Mouse (Mus musculus) embryo, embryonic 11 days (tissue): ENCODE data around the gene Psip1.
A peak's percentile ranks its signal among the peaks of the same experiment; 100 is the strongest.
"Not testable (repeated sequence)": the region's sequence is repeated elsewhere in the genome, so short reads cannot be mapped to it uniquely, and the experiment has no call there.

Experiments
- DNase-seq: peaks from one replicate; pipeline ENCODE4 v3.0.0-alpha.2; 2015

Psip1 gene

DNA sequence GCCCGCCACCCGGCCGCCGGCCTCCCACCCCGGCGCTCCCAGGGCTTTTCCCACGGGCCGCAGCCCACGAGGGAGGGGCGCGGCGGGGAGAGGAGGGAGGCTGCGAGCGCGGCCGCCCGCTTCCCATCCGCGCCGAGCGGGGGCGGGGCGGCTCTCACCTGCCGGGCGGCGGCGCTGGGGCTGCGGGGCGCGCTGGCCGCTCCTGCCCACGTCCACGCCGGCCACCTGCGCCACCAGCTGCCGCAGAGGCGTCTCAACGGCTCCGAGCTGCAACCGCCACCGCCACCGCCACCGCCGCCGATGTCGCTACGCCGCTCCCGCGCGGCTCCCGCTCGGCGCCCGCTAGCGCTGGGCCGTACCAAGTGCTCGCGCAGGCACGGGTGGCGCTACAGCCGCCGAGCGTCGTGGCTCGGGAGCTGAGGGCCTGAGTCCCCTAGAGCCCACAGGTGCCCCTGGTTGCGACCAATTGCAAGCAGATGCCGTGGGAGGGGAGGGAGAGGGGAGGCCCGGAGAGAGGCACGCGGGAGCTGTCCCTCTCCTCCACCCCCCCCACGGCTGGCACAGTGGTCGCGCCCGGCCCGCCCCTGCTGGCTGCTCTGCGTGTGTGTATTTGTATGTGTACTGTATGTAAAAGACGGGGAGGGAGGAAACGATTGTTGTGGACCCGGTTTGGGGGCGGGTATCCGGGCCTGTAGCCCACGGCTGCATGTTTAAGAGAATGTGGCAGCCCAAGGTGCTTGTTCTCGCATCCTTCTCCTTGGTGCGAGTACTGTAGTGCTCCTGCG is at the start of gene Psip1:
Gene Psip1, minus strand, starts transcription at position 343 of the 785 bp plus-strand sequence.
- peak; percentile 94 for DNase-seq

- no peak for DNase-seq
Observed at GRCm38 (mm10) chr4:83534024-83534423, 47.8 kb upstream of the Psip1 start.

DNA sequence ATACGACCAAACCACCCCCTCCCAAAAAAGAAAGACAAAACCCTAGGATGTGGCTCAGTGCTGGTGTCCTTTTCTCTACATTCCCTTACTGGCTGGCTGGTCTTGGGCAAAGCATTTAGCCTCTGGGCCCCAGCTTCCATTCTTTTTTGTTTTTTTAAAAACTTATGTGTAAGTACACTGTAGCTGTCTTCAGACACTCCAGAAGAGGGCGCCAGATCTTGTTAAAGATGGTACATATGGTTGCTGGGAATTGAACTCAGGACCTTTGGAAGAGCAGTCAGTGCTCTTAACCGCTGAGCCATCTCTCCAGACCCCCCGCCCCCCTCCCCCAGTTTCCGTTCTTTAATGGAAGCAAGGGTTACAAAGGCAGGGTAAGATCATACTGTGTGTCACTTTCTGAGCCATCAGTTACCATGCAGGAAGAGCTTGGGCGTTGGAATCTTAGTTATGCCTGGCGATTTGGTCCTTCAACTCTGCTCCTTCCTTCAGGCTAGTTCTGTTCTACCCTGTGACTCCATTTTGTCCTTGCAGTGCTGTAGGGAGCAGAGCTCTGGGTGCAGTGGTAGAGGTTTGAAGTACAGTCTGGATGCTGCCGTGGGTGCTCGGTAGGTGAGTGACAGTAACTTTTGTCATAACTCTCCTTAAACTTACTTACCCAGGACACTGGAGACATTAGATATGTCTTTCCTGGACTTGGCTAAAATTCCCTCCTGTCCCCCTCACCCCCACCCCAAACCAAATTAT is 47.1 kb upstream of the Psip1 start:
- no peak for DNase-seq

DNA sequence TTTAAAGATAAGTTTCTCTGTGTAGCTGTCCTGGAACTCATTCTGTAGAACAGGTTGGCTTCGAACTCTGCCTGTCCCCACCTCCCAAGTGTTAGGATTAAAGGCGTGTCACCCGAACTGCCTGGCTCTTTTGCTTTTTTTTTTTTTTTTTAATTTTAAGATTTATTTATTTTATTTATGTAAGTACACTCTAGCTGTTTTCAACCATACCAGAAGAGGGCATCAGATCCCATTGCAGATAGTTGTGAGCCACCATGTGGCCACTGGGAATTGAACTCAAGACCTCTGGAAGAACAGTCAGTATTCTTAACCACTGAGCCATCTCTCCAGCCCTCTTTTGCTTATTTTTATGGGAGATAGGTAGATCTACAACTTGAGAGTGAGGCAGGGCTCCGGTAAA is 43.8 kb upstream of the Psip1 start:
- not testable (repeated sequence) for DNase-seq

DNA sequence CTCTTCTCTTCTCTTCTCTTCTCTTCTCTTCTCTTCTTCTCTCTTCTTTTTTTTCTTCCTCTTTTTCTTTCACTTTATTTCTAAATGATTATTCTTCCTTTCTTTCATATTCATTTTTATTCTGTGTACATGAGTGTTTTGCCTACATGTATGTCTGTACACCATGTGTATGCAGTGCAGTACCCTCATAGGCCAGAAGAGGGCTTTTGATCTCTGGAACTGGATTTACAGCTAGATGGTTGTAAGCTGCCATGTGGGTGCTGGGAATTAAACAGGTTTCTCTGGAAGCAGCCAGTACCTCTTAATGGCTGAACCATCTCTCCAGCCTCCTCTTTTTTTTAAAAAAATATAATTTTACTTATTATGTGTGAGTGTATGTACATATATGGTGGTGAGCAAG is 41.7 kb upstream of the Psip1 start:
- DNase-seq, result peak; percentile 29

GRCm38 (mm10) chr4:83526988-83527334 is 40.7 kb upstream of the Psip1 start:
- no peak for DNase-seq

DNA sequence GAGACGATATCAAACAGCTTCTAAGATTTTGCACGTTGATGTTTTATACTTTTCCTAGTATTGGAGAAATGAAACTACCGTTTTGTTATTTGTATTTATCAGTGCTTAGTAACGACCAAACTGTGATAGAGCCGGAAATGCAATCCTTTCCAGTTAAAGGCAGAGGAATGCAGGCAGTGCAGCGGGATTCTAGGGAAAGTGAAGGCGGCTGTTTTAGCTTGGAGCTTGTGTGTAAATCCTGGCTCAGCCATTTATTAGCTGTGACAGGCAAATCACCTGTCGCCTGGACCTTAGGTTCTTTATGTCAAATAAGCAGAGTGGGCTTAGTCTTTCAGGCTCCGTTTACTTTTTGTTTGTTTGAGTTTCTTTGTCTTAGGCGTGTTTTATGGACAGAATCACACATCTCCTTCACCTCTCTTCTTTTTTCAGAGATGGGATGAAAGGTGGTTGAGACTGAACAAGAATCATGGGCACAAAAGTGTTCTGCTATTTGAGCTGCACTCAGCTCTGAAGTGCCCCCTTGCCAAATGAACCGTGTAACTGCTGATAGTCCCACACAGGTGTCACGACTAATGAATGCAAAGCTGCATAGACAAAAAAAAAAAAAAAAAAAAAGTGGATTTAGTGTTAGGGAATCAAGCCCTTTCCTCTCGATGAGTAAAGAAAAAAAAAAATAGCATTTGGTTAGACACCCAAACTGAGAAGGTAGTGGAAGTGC is 40.2 kb upstream of the Psip1 start:
- DNase-seq, result peak; percentile 56

GRCm38 (mm10) chr4:83525690-83526055 is 39.4 kb upstream of the Psip1 start:
- peak; percentile 74 for DNase-seq

- DNase-seq, result peak; percentile 99
Observed at GRCm38 (mm10) chr4:83524843-83525689, 38.8 kb upstream of the Psip1 start, which contains the start of gene Ccdc171. Gene Ccdc171, plus strand, starts transcription at chr4:83525545.

DNA sequence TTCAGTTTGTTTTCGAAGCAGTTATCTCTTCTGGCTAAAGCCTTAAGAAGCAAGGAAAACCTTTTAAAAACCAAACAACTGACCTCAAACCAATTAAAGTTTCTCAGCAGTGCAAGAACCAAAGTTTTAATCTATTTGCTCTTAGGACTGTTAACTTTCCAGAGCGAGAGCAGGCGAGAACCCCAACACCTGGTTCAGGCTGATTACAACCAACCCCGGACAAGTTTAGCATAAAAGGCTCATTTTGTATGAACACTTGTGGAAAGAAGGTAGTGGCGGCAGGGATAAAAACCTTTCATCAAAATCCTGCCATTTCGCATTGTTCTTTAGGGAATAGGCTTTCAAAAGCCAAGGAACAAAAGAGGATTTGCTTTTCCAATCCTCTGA is 38.2 kb upstream of the Psip1 start:
- no peak for DNase-seq

DNA sequence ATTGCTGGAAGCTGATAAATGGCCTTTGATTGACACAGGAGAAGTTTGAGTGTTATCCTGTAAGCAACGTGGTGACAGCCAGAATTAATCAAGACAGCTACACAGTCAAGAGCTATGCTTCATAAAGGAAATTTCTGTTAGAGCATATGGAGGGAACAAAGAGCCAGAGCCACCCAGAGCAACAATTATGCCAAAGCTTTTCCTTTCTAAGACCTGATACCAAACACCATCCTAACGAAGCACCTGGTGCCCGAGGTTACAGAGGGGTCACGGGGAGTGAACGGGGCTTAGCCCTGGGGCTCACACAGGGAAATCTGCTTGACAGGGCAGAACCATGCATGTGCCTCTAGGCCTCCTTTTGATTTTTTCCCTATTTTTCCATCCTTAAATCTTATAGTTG is 35.8 kb upstream of the Psip1 start:
- peak; percentile 36 for DNase-seq

- no peak for DNase-seq
Observed at GRCm38 (mm10) chr4:83520308-83520707, 34.0 kb upstream of the Psip1 start.

GRCm38 (mm10) chr4:83519807-83520206 is 33.5 kb upstream of the Psip1 start:
- no peak for DNase-seq

- DNase-seq, result no peak
Observed at GRCm38 (mm10) chr4:83519148-83519547, 32.9 kb upstream of the Psip1 start.

GRCm38 (mm10) chr4:83516144-83516543 is 29.9 kb upstream of the Psip1 start:
- DNase-seq, result not testable (repeated sequence)

GRCm38 (mm10) chr4:83514976-83515669 is 28.9 kb upstream of the Psip1 start:
- peak; percentile 41 for DNase-seq

DNA sequence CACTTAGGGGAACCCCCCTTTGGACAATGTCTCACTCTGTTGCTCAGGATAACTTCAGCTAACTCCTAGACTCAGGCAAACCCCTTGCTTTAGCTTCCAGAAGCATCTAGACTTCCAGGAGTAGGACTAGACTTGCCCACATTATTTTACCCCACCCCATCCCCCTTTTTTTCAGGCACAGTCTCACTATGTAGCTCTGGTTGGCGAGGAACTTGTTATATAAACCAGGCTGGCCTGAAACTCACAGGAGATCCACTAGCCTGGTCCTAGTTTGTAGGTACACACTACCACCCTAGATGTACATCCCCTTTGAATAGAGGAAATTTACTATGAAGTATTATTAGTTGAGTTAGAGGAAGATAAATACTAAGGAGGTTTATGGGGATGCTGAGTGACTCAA is 27.9 kb upstream of the Psip1 start:
- DNase-seq, result no peak

DNA sequence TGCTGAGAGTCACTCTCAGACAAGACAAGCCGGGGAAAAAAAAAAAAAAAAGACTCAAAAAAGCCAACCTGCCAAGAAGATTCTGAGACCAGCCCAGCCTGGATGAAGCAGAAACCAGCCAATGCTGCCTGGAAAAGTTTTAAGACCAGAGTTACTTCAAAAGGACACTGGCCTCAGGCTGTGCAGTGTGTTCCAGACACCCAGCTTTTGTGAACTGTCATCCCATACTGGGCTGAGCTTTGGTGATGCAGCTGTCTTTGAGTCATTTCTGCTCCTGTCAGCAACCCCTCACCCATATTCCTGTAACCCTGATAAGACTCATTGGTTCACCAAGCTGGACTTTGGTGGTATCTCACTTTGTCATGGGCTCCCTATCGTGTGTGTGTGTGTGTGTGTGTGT is 26.4 kb upstream of the Psip1 start:
- DNase-seq, result no peak

GRCm38 (mm10) chr4:83512217-83512616 is 26.0 kb upstream of the Psip1 start:
- DNase-seq, result no peak

DNA sequence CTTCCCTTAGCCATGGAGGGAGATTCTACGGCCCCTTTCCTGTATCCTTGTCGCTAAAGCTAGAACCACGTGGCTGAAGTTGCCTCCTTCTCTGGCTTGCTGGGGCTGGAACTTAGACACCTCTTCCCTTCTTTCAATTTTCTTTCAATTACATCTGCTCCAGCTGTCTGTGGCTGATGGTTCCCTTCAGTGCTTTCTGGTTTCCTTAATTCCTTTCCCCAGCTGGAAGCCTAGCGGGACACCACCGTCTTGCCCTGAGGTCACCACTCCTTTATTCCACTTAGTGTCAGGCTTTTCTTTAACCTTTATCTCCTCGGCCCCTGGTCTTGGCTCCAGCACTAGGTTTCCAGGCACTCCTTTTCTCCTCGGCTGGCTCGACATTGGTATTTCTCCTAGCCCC is 24.8 kb upstream of the Psip1 start:
- no peak for DNase-seq

GRCm38 (mm10) chr4:83509600-83509999 is 23.3 kb upstream of the Psip1 start:
- no peak for DNase-seq

DNA sequence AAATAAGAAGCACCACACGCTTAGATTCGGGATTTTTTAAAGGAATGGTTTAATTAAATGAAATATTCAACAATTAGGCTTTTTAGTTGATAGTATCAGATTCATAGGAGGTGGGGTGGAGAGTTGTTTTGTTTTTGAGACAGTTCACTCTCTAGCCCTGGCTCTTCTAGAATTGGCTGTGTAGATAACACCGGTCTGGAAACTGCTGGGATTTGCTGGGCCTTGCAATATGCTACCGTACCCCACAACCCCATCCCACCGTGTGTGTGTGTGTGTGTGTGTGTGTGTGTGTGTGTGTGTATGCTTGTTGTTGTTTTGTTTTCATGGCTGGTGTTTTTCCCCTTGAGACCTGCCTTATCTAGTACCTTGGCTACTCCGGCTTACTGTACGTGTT is 14.8 kb upstream of the Psip1 start:
- DNase-seq, result no peak
